Mouse (Mus musculus): Measurements from ENCODE around the gene Vmn2r51. TPM values are rescaled to one million over a fixed set of nuclear protein-coding genes. Genes with fewer than 3 reads are reported as not detected.
"Not testable (repeated sequence)": the region's sequence is repeated elsewhere in the genome, so short reads cannot be mapped to it uniquely, and the experiment has no call there.

The Vmn2r51 gene
- polyA plus RNA-seq (2015; fragmentation: Nextera tagmentation; extraction: Ambion mirVana) = not detected in 2 replicates

DNA sequence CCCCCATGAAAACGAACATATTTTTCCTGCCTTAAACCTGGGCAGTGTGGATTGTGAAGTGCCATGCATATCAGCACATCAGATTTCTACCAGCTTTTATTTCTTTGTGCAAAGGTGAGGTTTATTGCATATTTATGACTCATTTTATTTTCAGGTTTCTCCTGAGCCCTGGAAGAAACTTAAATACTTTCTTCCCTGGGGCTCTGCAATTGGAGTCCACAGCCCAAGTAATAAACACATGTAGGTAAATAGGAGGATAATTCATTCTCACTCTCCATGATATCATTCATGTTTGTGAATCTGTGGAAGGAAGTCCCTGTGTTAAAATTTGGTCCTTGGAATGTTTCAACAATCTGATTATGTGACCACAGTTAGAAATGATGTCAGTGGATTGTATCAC, at the start of gene Vmn2r51:
Vmn2r51 (minus strand) TSS at position 101 of the 400 bp plus-strand sequence.
- not testable (repeated sequence) for H3K27ac ChIP-seq (ENCODE audit: low read length); H3K4me1 ChIP-seq (ENCODE audit: control insufficient read depth, insufficient read depth, low read length); H3K9ac ChIP-seq (ENCODE audit: low read depth, low read length); H3K27me3 ChIP-seq (ENCODE audit: control insufficient read depth, insufficient read depth, low read depth, low read length); H3K9me3 ChIP-seq (replicated peaks; ENCODE audit: control insufficient read depth, low read length, poor library complexity, severe bottlenecking); H3K4me3 ChIP-seq (ENCODE audit: low read depth, low read length); H3K36me3 ChIP-seq (ENCODE audit: control insufficient read depth, insufficient read depth, low read length); H3K4me2 ChIP-seq (ENCODE audit: low read length); ATAC-seq
- 51% methylated on average over 1 of the region's 1 CpGs for WGBS

DNA sequence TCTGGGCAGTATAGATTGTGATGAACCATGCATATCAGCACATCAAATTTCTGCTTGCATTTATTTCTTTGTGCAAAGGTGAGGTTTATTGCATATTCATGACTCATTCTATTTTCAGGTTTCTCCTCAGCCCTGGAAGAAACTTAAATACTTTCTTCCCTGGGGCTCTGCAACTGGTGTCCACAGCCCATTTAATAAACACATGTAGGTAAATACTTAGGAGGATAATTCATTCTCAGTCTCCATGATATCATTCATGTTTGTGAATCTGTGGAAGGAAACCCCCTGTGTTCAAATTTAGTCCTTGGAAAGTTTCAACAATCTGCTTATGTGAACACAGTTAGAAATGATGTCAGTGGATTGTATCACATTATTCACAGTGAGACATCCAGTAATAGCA, 52.3 kb downstream of the Vmn2r51 start, which contains the start of gene Vmn2r50:
Vmn2r50 (minus strand) TSS at position 101 of the 400 bp plus-strand sequence.
- H3K4me3 ChIP-seq (ENCODE audit: low read depth, low read length); ATAC-seq; H3K9ac ChIP-seq (ENCODE audit: low read depth, low read length); H3K4me1 ChIP-seq (ENCODE audit: control insufficient read depth, insufficient read depth, low read length); H3K27me3 ChIP-seq (ENCODE audit: control insufficient read depth, insufficient read depth, low read depth, low read length); H3K36me3 ChIP-seq (ENCODE audit: control insufficient read depth, insufficient read depth, low read length); H3K27ac ChIP-seq (ENCODE audit: low read length); H3K9me3 ChIP-seq (replicated peaks; ENCODE audit: control insufficient read depth, low read length, poor library complexity, severe bottlenecking); H3K4me2 ChIP-seq (ENCODE audit: low read length): not testable (repeated sequence)

Other genes with a start within 250 kb of the Vmn2r51 start
- gene Vmn2r48, start 152.2 kb downstream of the Vmn2r51 start, polyA plus RNA-seq (2015; fragmentation: Nextera tagmentation; extraction: Ambion mirVana) = not detected in 2 replicates
- not detected in 2 replicates for gene Vmn2r49, start 113.5 kb downstream of the Vmn2r51 start, polyA plus RNA-seq (2015; fragmentation: Nextera tagmentation; extraction: Ambion mirVana)
- gene Vmn2r50, start 52.4 kb downstream of the Vmn2r51 start, polyA plus RNA-seq (2015; fragmentation: Nextera tagmentation; extraction: Ambion mirVana) = not detected in 2 replicates
- not detected in 2 replicates for gene Vmn2r52, start 70.8 kb upstream of the Vmn2r51 start, polyA plus RNA-seq (2015; fragmentation: Nextera tagmentation; extraction: Ambion mirVana)
- not detected in 2 replicates for gene Vmn1r66, start 172.3 kb upstream of the Vmn2r51 start, polyA plus RNA-seq (2015; fragmentation: Nextera tagmentation; extraction: Ambion mirVana)